Mouse (Mus musculus) right cerebral cortex, postnatal 25 days (tissue): ENCODE measurements around the gene Ccdc188.
A peak's percentile ranks its signal among the peaks of the same experiment; 100 is the strongest.

Experiments
- DNase-seq: peaks from one replicate; pipeline ENCODE4 v3.0.0; 2022

Ccdc188 gene

GRCm38 (mm10) chr16:18235389-18236065 lies 17.8 kb downstream of the Ccdc188 start:
- DNase-seq, result peak; percentile 70

DNA sequence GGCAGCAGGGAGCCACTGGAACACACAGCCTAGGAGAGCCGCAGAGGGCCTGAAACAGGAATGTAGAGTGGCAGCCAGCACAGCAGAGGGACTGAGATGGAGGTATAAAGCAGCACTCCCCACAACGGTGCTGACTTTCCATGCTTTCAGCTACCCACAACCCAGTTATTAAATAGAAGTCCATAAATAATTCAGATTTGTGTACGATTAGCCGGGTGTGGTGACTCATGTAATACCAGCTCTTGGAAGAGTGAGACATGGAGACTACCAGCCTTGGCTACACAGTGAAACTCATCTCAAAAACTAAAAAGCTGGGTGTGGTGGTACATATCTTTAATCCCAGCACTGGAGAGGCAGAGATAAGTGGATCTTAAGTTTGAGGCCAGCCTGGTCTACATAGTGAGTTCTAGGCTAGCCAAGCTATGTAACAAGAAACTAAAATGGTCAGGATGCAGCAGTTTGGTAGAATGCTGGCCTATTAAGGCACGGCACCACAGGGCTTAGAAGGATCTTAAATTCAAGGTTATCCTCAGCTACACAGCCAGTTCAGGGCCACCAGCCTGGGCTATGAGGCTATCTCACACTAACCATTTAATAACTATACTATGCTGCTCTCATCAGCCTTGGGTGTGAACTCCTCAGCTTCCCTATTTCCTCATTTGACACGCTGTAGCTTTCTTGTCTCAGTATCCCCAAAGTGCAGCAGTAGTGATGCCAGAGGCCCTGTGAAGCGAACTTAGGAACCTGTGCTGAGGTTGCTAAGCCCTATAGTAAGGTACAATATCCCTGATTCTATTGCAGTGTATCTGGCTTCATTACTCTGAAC lies 19.2 kb downstream of the Ccdc188 start:
- no peak for DNase-seq

GRCm38 (mm10) chr16:18241581-18241980 lies 23.9 kb downstream of the Ccdc188 start:
- no peak for DNase-seq

- DNase-seq, result peak; percentile 36
These were observed 30.1 kb downstream of the Ccdc188 start for GRCm38 (mm10) chr16:18247521-18248399.

GRCm38 (mm10) chr16:18248433-18249363 lies 31.0 kb downstream of the Ccdc188 start, which contains the start of the genes Trmt2a and Ranbp1:
Gene Trmt2a, plus strand, starts transcription at chr16:18248679.
Gene Ranbp1, minus strand, starts transcription at chr16:18248732.
- DNase-seq, result peak; percentile 99

DNA sequence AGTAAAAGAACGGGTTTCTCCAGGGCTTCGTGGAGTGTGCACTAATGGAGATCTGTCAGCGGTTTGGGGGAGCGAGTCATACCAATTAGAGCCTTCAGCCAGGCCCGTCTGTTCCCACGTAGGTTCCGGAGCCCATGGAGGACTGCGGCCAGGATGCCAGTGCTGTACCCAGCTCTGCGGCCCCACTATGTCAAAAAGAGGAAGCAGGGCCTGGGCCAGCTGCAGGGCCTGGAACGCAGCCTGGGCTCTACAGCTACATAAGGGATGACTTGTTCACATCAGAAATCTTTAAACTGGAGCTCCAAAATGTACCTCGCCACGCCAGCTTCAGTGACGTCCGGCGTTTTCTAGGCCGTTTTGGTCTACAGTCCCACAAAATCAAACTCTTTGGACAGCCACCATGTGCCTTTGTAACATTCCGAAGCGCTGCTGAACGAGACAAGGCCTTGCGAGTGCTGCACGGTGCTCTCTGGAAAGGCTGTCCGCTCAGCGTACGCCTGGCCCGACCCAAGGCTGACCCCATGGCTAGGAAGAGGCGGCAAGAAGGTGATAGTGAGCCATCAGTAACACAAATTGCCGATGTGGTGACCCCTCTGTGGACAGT lies 31.8 kb downstream of the Ccdc188 start:
- peak; percentile 49 for DNase-seq

DNA sequence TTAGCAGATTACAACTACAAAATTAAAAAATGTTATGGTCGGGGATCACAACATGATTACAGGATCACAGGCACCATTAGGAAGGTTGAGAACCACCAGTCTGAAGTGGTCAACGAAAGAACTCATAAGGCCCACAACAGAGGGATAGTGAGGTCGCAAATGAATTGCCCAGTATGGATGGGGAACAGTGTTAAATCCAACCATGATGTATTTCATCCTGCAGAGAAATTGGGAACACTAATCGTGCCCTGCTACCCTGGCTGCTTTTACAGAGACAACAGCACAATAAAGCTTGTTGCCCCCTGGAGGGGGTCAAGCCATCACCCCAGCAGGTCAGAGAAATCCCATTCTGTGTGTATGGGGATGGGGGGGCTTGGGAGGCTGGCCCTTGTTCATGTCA lies 32.6 kb downstream of the Ccdc188 start:
- no peak for DNase-seq

DNA sequence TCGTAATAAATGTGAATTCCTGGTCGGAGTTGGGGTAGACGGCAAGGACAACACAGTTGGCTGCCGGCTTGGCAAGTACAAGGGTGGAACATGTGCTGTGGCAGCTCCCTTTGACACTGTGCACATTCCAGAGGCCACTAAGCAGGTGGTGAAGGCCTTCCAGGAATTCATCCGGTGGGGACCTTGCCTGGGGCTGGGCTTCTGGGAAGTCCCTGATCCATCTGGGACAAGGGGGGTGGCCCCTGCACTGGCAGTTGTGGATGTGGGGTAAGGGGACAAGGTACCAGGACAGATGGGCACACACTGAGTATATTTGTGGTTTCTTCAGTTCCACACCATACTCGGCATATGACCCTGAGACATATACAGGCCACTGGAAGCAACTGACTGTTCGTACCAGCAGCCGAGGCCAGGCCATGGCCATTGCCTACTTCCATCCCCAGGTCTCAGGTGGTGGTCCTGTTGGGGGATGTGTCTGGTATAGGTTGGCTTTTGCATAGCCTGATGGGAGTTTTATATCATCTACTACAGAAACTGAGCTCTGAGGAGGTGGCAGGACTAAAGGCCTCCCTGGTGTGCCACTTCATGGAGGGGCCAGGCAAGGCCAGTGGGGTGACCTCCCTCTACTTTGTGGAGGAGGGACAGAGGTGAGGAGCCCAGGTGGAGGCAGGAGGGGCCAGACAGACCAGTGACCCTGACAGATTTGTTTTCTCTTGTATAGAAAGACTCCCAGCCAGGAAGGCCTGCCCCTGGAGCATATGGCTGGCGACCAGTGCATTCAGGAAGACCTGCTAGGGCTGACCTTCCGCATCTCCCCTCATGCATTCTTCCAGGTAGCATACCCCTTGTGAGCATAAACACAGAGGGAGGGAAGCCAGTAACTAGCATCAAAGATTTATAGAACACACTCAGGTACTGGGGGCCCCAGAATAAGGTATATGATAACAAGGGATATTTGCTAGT lies 33.4 kb downstream of the Ccdc188 start:
- DNase-seq, result no peak

DNA sequence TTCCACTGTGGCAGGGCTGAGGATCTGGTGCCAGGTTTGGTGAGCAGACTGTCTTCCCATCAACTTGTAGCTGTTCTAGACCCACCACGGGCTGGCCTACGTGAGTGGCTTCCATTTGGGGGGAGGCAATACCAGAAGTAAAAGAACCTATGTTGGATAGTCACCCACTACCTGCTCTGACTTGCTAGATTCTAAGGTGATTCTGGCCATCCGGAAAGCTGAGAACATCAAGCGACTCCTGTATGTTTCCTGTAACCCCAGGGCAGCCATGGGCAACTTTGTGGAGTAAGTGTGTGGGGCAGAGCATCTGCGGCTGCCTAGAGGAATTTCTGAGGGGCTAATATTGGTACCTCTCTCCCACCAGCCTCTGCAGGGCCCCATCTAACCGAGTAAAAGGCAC lies 35.1 kb downstream of the Ccdc188 start:
- no peak for DNase-seq

- DNase-seq, result no peak
These were observed 36.2 kb downstream of the Ccdc188 start for GRCm38 (mm10) chr16:18253866-18254265.

DNA sequence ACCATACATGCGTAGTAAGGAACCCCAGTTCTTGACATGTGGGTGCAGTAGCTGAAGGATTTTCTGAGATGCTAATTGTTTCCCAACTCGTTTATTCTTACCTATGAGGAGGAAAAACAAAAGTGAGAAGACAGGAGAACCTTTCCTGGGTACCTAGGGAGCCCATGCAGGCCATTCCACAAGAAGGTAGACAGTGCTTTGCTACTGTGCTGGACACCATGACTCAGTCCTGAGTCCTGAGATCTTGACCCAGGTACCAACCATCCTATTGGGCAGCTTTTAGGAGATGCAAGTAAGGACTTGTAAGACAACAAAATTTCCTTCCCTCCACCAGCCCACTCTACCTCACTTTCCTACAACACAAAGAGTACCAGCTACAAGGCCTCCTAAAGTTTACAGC lies 40.5 kb downstream of the Ccdc188 start, which contains the start of gene Gm49776:
Gene Gm49776, minus strand, starts transcription at position 101 of the 400 bp plus-strand sequence.
- no peak for DNase-seq

DNA sequence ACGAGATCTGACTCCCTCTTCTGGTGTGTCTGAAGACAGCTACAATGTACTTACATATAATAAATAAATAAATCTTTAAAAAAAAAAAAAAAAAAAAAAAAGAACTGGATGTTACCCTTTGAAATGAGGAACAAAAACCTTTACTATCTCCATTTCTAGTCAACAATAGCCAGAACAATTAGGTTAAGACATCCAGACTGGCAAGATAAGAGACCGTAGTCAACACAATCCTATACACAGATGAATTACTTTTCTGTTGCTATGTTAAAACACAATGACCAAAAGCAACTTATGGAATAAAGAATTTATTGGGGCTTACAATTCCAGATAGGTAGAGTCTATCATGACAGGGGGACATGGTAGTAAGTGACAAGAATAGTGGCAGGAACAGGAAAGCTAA lies 47.3 kb downstream of the Ccdc188 start:
- no peak for DNase-seq

- DNase-seq, result no peak
These were observed 50.5 kb downstream of the Ccdc188 start for GRCm38 (mm10) chr16:18268182-18268581.
